Mouse (Mus musculus) liver, postnatal 0 days (tissue): ENCODE results near the gene Zfp825.
"Not testable (repeated sequence)": the region's sequence is repeated elsewhere in the genome, so short reads cannot be mapped to it uniquely, and the experiment has no call there.

Experiments
- CTCF ChIP-seq: sonication (generic); IDR thresholded peaks from 2 replicates; pipeline ENCODE4 v1.5.1; 2016; ENCODE audit warnings: antibody characterized with exemption, low read depth
- EP300 ChIP-seq: IDR thresholded peaks from 2 replicates; pipeline ENCODE4 v1.6.1; 2016; ENCODE audit warnings: antibody characterized with exemption, low read depth, mild to moderate bottlenecking

DNA sequence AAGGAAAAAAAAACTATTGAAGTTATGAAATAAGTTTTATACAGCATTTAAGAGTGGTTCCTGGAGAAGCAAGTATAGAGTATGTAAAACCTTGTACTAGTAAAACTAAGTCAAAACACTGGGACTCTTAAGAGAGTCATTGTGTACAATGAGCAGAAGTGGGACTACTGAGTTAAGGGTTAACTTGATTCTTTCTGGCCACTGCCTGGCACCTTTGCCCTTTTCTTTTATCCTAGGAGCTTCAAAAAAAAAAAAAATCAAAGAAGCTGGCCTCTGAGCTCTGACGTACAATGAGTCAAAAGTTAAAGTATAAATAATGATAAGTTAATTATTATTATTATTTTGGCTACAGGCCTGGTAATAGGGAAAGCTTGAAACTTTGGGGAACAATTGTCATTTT lies 37.5 kb upstream of the Zfp825 start:
- TF ChIP-seq CTCF, EP300: not testable (repeated sequence)
